Mouse (Mus musculus): ENCODE measurements around the gene Nat10.

GRCm38 (mm10) chr2:103754614-103755013 is 6.5 kb downstream of the Nat10 start:
- TF ChIP-seq CTCF (IDR thresholded peaks at IDR 0.05; ENCODE audit: extremely low read depth, insufficient read depth, insufficient read length, insufficient replicate concordance): no peak
- TF ChIP-seq POLR2A (IDR thresholded peaks at IDR 0.05; ENCODE audit: low read depth, low read length): no peak

Measured in spleen, adult 2 months (tissue).